11 mouse cellular contexts compared by ENCODE assay signal in the genomic region with DNA sequence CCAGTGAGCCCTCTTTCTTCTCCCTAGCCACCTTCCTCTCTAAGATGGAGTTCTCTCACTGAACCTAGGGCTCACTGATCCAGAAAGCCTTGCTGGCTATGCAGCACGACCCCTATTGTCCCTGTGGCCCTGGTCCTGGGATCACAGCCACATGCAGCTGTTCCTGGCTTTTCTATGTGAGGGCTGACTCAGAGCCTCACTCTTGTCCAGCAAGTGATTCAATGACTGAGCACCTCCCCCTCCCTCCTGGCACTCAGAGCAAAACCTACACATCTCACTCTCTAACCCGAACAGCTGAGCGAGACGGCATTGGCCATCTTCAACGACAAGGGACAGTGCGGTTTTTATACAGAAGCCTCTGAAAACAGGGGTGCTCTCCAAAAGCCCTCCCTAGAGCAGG. TPM values are rescaled to one million over a fixed set of nuclear protein-coding genes. Genes with fewer than 3 reads are reported as not detected.
DNase-seq lines count a peak whose midpoint lies in the region; ATAC-seq lines count a peak whose summit lies in the region.
"Had no signal": no experiment of that assay in that cellular context is flagged by ENCODE, and none has a peak within 500 bp of the region (broad histone marks: within the 10 kb centered on the region; RNA-seq: fewer than 3 reads in every experiment).

No protein-coding gene starts in this region.

- H3K27ac ChIP-seq in limb, embryonic 13.5 days = no peak overlapping the region
- no peak overlapping the region for H3K27ac ChIP-seq in limb, embryonic 10.5 days
- H3K27ac ChIP-seq in hindbrain, embryonic 16.5 days (ENCODE audit: low read depth, low read length) = no peak overlapping the region
- H3K27ac ChIP-seq: stomach, embryonic 15.5 days had no signal

- no peaks in the 10 kb centered on the region for H3K9me3 ChIP-seq in limb, embryonic 13.5 days
- H3K9me3 ChIP-seq in limb, embryonic 10.5 days (replicated peaks) = no peaks in the 10 kb centered on the region
- no peaks in the 10 kb centered on the region for H3K9me3 ChIP-seq in hindbrain, embryonic 16.5 days (ENCODE audit: control insufficient read depth, low read length)
- H3K9me3 ChIP-seq: stomach, embryonic 15.5 days had no signal

- no peak overlapping the region for H3K4me2 ChIP-seq in limb, embryonic 13.5 days (replicated peaks)
- H3K4me2 ChIP-seq in hindbrain, embryonic 16.5 days (ENCODE audit: low read length) = no peak overlapping the region
- H3K4me2 ChIP-seq: stomach, embryonic 15.5 days had no signal

- ATAC-seq in limb, embryonic 13.5 days (ENCODE audit: low FRiP score, low read depth) = peak; percentile 41; the same call in 1 of the 2 replicates
- ATAC-seq in hindbrain, embryonic 16.5 days = peak; percentile 41; the same call in 1 of the 2 replicates
- ATAC-seq: intestine, postnatal 0 days had no signal

- no peak overlapping the region for H3K9ac ChIP-seq in limb, embryonic 13.5 days
- H3K9ac ChIP-seq in hindbrain, embryonic 16.5 days (ENCODE audit: low read depth, low read length) = no peak overlapping the region
- H3K9ac ChIP-seq: stomach, embryonic 15.5 days had no signal

- DNase-seq in embryo, embryonic 10 days (ENCODE audit: low spot score) = peak; percentile 21
- no peak for DNase-seq in embryo, embryonic 9.5 days (ENCODE audit: extremely low spot score)
- no peak for DNase-seq in limb, embryonic 10.5 days (ENCODE audit: low spot score)
- peak; percentile 85 for DNase-seq in brain, adult 2 months (ENCODE audit: low read depth, low spot score)
- no peak for DNase-seq in T-cell, adult 2 months (ENCODE audit: low spot score)
- DNase-seq in urinary bladder, postnatal 25 days (ENCODE audit: low spot score) = no peak
- DNase-seq: lung, postnatal 36 days had no signal

- H3K27me3 ChIP-seq in limb, embryonic 13.5 days = no peaks in the 10 kb centered on the region
- no peaks in the 10 kb centered on the region for H3K27me3 ChIP-seq in limb, embryonic 10.5 days (ENCODE audit: low read depth, poor library complexity, severe bottlenecking)
- H3K27me3 ChIP-seq in hindbrain, embryonic 16.5 days (replicated peaks; ENCODE audit: control insufficient read depth, insufficient read depth, low read length) = no peaks in the 10 kb centered on the region
- H3K27me3 ChIP-seq: stomach, embryonic 15.5 days had no signal

- peaks cover 12% of the 10 kb centered on the region for H3K36me3 ChIP-seq in limb, embryonic 13.5 days
- peaks cover 4% of the 10 kb centered on the region; the same call in 1 of the 2 replicates for H3K36me3 ChIP-seq in limb, embryonic 10.5 days
- H3K36me3 ChIP-seq in hindbrain, embryonic 16.5 days (ENCODE audit: control insufficient read depth, insufficient read depth, low read length) = peaks cover 3% of the 10 kb centered on the region; the same call in 1 of the 2 replicates
- H3K36me3 ChIP-seq: stomach, embryonic 15.5 days had no signal

- no peak overlapping the region for H3K4me3 ChIP-seq in limb, embryonic 13.5 days
- H3K4me3 ChIP-seq in limb, embryonic 10.5 days = no peak overlapping the region
- H3K4me3 ChIP-seq in hindbrain, embryonic 16.5 days (ENCODE audit: low read length) = no peak overlapping the region
- H3K4me3 ChIP-seq: stomach, embryonic 15.5 days had no signal

- 78% methylated on average over 6 of the region's 6 CpGs for WGBS in limb, embryonic 13.5 days
- WGBS in limb, embryonic 10.5 days = 88% methylated on average over 6 of the region's 6 CpGs
- WGBS in hindbrain, embryonic 16.5 days = 50% methylated on average over 6 of the region's 6 CpGs

- peaks cover 32% of the 10 kb centered on the region for H3K4me1 ChIP-seq in limb, embryonic 13.5 days
- peaks cover 35% of the 10 kb centered on the region for H3K4me1 ChIP-seq in limb, embryonic 10.5 days
- H3K4me1 ChIP-seq in hindbrain, embryonic 16.5 days (ENCODE audit: control insufficient read depth, insufficient read depth, low read depth, low read length) = peaks cover 14% of the 10 kb centered on the region

RNA-seq across cellular contexts. Expression of a gene that starts 51.8 kb away (rescaled TPM):
- 1.2 and 1.4 TPM in 2 replicates for polyA plus RNA-seq in limb, embryonic 13.5 days (2015; fragmentation: Nextera tagmentation; extraction: Ambion mirVana)
- polyA plus RNA-seq in limb, embryonic 10.5 days (2016; fragmentation: Nextera tagmentation; extraction: Ambion mirVana) = 1.2 and 1.7 TPM in 2 replicates
- polyA plus RNA-seq in hindbrain, embryonic 16.5 days (2015; fragmentation: Nextera tagmentation; extraction: Ambion mirVana) = 2.1 and 2.6 TPM in 2 replicates

Comparison
In these comparisons a context has a peak if more than half of its experiments do, and no peak if none do; other contexts are left out.
1. DNase-seq: peak in embryo, embryonic 10 days (single experiment) and brain, adult 2 months (single experiment); none in embryo, embryonic 9.5 days (single experiment), limb, embryonic 10.5 days (single experiment), T-cell, adult 2 months (single experiment) and urinary bladder, postnatal 25 days (single experiment).